Mouse (Mus musculus) layer of hippocampus, adult 11-12 months (tissue): Measurements from ENCODE around the gene Cwc25.

Experiments
- DNase-seq: peaks from one replicate; pipeline ENCODE4 v3.0.0; 2022; ENCODE audit warnings: low spot score

Gene Cwc25

DNA sequence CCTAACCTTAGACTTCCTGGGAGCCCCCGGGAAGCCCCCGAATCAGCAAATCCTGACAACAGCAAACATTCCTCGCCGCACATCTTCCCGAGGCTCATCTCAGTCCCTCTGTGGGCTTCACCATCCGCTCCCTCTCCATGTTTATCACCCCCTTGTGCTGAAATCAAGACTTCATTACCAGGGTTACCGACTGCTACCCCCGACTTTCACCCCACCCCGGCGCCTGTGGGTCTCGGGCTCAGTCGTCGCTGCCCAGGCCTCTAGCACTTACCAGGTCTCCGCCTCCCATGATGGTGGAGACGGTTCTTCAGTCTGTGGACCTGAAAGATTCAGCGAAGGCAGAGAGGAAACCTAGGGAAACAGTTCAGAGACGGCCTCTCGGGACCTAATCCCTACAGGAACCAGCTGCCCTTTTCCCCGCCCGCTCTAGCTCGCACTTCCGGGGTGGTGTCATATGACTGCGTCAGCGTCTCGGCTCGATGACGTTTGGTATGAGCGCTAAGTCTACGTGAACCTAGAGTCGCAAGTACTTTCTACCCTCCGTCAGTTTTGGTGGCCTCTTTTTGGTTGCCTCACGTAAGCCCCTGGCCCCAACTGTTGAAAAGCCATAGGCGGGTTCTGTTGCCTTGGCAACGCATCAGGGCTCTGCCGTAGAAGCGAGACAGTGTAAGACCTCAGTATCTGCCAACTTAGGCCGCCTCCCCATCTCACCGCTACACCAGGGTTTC lies at the start of gene Cwc25:
TSS of gene Cwc25 (minus strand) at position 403 of the 728 bp plus-strand sequence.
- peak; percentile 95 for DNase-seq

DNA sequence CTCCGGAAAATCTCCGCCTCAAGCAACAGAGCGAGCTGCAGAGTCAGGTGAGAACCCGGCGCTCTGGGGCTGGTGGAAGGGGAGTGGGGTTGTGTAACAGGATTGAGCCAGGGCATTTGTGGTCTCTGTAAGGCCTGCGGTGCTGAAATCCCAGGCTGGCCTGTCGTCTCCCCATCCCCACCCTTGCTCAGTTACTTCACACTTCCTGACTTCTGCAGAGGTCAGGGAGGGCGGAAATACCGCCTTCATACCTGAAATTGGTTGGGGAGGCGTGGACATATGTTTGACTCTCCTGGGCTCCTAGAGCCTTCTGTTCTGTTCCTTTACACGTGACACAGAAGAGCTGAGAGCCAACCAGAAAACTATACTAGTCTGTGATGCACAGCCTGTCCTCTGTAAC lies 49.4 kb upstream of the Cwc25 start:
- no peak for DNase-seq

DNA sequence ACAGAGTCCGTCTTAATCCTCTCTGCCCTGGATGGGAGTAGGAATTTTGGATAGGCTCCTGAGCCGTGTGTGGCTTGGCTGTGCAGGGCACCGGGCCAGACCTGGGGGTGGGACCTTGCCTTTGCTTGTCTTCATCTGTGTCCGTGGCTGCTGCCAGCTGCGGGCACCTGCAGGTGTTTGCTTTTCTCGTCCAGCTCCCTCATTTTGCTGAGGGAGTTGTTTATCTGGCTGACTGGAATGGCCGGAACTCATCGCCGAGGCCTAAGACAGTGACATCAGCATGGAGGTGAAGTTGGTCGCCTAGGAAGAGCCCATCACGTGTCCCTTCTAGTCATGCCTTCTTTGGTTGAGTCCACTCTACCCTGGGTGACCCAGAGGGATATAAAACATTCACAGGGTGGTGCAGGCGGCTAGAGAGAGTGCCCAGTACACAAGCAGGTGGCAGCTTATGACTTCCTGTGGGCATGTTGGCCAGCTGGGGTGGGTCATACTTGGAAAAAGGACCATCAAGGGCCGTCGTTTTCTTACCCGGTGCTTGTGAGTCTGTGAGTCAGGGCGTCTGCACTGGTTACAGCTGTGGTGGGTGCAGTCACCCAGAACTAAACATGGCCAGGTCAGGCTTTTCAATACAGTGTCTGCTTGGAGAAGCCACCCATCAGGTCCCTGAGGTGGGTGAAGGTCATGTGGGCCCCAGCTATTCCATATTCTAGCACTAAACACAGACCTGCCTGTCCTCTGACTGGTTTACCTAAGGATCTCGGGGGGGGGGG lies 47.6 kb upstream of the Cwc25 start:
- DNase-seq = no peak

DNA sequence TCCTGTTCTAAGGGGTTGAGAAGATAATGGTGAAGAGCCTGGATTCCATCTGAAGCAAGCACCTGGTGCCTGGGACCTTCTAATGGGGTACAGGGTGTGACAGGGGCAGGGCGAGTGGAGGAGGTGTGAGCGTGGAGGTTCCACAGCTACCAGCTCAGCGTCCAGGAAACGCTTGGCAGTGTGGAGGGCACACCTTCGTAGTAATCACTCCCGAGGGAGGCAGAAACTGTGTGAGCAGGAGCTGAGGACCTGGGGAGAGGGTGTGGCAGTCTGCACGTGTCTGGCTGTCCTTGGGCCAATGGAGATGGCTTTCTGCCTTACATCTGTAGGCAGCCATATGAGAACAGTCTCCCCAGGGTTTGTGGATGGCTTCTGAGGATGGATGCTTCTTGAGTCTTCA lies 46.7 kb upstream of the Cwc25 start:
- no peak for DNase-seq

DNA sequence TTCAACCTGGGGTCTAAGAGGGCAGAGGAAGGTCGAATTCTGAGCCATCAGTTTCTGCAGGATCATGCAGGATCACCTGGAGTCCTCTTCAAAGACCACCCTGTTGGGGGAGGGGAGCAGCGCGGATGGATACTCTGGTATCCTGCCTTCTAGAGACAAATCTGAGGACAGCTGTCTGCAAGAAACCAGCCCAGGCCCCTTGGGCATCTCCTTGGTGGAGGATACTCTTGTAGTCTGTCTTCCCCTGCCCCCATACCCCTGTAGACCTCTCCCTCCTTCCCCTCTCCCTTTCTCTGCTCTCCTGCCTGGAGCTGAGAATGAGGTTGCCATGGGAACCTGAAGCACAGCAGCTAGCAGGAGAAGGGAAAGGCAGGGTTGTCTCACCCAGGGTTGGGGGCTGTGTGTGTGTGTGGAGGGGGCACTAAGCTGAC lies 46.1 kb upstream of the Cwc25 start:
- DNase-seq = no peak

DNA sequence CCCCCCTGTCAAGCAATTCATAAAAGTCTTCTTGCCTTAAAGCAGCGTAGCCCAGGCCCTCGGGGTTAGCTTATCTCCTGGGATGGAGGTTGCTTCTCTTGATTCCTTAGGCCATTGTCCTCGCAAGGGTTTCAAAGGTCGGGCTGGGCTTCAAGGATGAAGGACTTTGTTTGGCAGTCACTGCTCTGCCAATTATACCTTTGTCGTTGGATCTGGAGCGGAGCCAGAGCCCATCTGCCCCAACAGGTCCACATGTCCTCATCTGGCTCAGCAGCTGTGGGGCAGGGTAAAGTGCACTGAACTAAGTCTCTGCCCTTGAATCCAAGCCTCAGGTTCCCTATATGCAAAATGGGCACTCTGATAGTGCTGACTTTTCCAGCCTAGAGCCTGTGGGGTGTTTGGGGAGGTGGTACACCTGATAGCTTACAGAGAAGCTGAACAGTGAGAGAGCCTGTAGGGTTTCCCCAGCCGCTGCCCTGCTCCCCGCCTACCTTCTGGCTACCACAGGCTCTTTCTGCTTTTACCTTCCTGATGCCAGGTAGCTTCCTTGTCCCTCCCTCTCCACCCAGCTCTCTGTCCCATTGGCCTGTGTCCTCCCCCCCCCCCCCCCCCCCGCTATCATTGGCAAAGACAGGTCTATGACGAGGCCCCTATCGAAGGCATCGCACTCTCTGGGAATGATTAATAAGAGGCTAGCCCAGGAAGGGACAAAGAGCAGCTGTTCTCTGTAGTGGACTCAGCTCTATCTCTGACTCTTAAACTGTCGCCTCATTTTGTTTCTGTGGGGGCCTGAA lies 45.4 kb upstream of the Cwc25 start:
- no peak for DNase-seq

DNA sequence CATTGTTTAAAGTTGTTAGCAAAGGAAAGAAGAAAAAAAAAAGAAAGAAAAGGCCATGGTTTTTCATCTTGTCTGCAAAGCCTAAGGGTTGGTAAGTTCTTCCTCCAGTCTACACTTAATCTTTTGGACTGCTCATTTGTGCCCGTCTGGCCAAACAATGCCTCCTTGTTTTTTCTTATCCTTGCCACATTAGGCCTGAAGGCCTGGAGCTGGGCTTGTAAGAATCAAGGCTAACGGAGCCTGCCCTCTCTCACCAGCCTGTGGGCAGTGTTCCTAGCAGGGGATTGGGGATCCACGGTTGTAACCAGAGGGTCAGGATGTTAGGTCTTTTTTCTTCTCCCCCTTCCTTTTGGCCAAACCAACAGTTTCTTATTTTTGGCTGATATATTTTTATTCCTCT lies 44.6 kb upstream of the Cwc25 start:
- no peak for DNase-seq

GRCm38 (mm10) chr11:97810356-97810755 lies 44.0 kb upstream of the Cwc25 start:
- DNase-seq = no peak

DNA sequence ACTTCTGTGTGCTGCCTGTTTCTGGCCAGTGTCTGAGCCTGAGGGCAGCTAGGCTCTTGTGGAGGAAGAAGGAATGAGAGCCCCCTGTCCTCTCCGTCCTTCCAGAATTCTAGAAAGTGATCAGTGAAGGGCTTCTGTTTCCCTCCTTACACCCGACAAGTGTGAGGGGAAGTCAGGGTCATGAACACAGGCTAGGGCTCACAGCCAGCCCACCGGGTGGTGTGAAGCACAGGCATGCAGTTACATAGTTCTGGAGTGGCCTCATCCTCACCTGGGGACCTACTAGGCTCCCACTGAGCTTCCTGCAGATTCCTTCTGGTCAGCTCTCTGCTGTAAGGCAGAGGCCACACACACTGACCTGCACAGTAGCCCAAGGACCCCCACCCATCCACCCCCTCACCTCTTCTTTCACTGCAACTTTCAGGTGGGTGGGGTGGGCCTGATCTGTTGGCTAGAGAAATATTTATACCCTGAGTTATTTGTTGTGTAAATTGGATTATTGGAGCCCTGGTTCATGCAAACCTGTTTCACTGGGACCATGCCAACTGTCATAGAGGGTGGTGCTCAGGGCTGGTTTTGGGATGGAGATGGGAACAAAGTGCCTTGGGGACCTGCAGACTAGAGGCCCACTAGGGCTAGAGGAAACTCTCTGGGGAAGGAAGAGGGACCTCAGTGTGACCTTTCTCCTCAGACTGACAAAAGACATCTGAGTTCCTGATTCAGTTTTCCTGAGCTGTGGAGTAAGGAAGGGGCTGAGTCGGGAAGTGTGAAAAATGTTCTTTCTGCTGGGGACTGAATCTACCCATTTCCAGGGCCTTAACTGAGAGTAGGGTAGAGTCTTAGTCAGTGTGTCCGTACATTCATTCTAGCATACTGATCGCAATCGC lies 43.1 kb upstream of the Cwc25 start:
- DNase-seq = no peak

DNA sequence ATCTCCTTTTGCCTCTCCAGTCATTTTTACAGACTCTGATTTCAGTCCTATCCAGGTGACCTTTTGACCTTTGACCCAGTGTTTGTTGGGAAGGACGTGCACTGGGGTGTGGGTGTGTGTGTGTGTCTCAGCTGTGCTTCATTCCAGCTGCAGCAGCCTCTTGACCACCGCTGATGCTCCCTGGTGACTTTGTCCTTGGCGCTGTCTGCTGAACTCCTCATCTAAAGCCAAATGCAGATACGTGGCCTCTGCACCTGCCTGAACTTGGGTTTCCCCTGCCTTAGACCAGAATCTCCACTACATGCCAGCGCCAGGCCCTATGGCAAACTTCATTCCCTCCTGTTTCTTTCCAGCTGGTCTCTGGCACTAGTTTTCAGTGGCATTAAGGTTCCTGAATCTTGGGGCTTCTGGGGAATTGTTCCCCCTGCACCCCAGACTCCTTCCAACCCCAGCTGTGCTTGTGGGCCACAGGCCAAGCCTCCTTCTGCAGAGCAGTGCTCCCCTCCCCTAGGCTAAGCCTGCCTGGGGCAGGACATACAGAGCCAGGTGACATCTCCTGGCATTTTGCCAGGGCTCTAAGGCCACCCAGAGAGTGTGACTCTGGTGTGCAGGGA lies 42.4 kb upstream of the Cwc25 start:
- no peak for DNase-seq

DNA sequence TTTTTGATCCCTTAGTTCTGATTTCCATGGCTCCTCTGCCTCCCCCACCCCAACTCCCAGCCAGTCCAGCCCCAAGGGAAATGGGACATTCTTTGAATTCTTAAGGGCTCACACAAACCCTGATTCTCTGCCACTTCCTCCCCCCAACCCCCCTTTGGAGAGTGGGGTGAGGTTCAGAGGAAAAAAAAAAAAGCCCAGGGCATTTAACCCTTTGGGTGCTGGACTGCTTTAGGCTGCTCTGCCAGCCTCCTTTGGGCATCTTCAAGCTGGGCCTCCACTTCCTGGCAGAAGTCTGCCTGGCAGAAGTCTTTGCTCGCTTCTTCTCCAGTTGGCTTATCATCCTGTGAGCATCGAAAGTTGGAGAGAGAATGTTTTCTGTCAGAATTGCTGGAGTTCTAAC lies 41.7 kb upstream of the Cwc25 start:
- DNase-seq = no peak

GRCm38 (mm10) chr11:97807626-97808025 lies 41.3 kb upstream of the Cwc25 start:
- no peak for DNase-seq

- no peak for DNase-seq
Observed at GRCm38 (mm10) chr11:97806613-97806964, 40.2 kb upstream of the Cwc25 start.

DNA sequence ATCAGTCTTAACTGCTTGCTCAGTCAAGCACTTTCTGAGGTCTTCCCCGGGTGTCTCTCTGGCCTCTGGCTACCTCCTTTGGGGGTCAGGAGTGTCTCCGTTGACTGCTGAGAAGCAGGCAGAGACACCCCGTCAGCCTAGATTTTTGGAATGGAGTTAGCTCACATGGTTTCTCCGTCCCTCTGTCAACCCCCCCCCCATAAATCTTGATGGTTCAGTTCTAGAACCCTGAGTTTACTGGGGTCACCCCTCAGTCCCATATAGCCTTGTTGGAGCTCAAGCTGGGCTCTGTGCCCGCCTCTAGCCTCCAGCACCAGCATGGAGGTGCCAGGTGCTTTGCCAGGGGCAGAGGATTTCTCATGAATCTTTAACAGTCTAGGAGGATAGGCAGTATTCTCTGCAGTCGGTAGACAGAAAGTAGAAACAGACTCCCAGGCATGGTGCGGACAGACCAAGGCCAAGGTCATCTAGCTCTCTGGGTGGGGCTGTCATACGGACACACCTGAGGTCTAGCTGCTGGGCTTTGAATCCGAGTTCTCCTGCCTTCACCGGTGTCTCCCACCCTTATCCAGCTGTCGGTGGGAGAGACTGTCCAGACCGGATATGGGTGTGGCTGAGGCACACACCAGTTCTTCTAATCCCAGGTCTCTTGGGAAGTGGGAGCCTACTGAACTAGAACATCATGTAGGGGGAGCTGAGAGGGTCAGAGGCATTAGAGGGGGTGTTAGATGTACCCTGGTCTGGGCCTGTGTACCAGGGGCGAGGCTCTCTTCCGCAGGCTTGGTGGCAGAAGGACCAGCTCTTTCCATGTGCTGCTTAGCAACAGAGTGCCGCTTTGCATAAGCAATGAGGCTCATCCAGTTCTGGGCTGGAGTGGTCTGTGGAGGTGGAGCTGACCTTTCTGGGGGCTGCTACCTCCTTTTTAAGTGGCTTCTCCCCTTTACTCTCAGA lies 39.6 kb upstream of the Cwc25 start:
- no peak for DNase-seq

GRCm38 (mm10) chr11:97804841-97805661 lies 38.7 kb upstream of the Cwc25 start:
- DNase-seq = no peak

- DNase-seq = no peak
Observed at GRCm38 (mm10) chr11:97803847-97804246, 37.5 kb upstream of the Cwc25 start.

GRCm38 (mm10) chr11:97802495-97802894 lies 36.1 kb upstream of the Cwc25 start:
- DNase-seq = no peak

GRCm38 (mm10) chr11:97802194-97802470 lies 35.8 kb upstream of the Cwc25 start:
- DNase-seq = no peak

- DNase-seq = peak; percentile 64
Observed at GRCm38 (mm10) chr11:97801409-97802193, 35.2 kb upstream of the Cwc25 start.
